Mouse (Mus musculus) hindbrain, embryonic 16.5 days (tissue): ENCODE data around the gene Cdr1. TPM values are rescaled to one million over a fixed set of nuclear protein-coding genes. Genes with fewer than 3 reads are reported as not detected.

Source experiments
- ATAC-seq: fragments of 200-750 bp; cut with Nextera tagmentation; 2 replicates; pipeline ENCODE4 v1.8.0; 2017; ENCODE audit warnings: moderate TSS enrichment, moderate library complexity
- H3K27ac ChIP-seq: fragments of 300-500 bp; sonication (generic); 2 replicates; pipeline ENCODE4 v1.5.1; 2014; ENCODE audit warnings: low read depth, mild to moderate bottlenecking, control low read depth, low read length, moderate library complexity
- H3K27me3 ChIP-seq: fragments of 300-500 bp; sonication (generic); replicated peaks from 2 replicates; pipeline ENCODE4 v1.6.1; 2014; ENCODE audit warnings: low read length; ENCODE audit not compliant: control insufficient read depth, insufficient read depth
- H3K36me3 ChIP-seq: fragments of 300-500 bp; sonication (generic); 2 replicates; pipeline ENCODE4 v1.6.1; 2014; ENCODE audit warnings: mild to moderate bottlenecking, low read length, moderate library complexity, mixed read lengths; ENCODE audit not compliant: control insufficient read depth, insufficient read depth
- H3K4me1 ChIP-seq: fragments of 300-500 bp; sonication (generic); 2 replicates; pipeline ENCODE4 v1.6.1; 2014; ENCODE audit warnings: low read depth, low read length; ENCODE audit not compliant: control insufficient read depth, insufficient read depth
- H3K4me2 ChIP-seq: fragments of 300-500 bp; sonication (generic); 2 replicates; pipeline ENCODE4 v1.6.1; 2014; ENCODE audit warnings: mild to moderate bottlenecking, low read length, control low read depth, moderate library complexity
- H3K4me3 ChIP-seq: fragments of 300-500 bp; sonication (generic); 2 replicates; pipeline ENCODE4 v1.5.1; 2014; ENCODE audit warnings: mild to moderate bottlenecking, low read length, control low read depth, moderate library complexity
- H3K9ac ChIP-seq: fragments of 300-500 bp; sonication (generic); 2 replicates; pipeline ENCODE4 v1.6.1; 2014; ENCODE audit warnings: low read depth, mild to moderate bottlenecking, control low read depth, low read length, moderate library complexity
- H3K9me3 ChIP-seq: fragments of 300-500 bp; sonication (generic); 2 replicates; pipeline ENCODE4 v1.6.1; 2014; ENCODE audit warnings: mild to moderate bottlenecking, low read length, moderate library complexity; ENCODE audit not compliant: control insufficient read depth
- WGBS: fragments of 180-500 bp; shearing (Covaris S2); extraction: QIAGEN DNeasy Blood & Tissue Kit; methylation state at CpG from one replicate; pipeline ENCODE4 v1.1.7; 2014; 5-methylcytosine and 5-hydroxymethylcytosine counted together
- polyA plus RNA-seq: library from polyadenylated mRNA; unstranded; fragments of >200 nt; fragmentation: Nextera tagmentation; extraction: Ambion mirVana; gene quantifications from 2 replicates; pipeline ENCODE4 v1.2.1, GENCODE M21; 2015

The Cdr1 gene
- not detected in 2 replicates for polyA plus RNA-seq

- no peaks in the 10 kb centered on the region for H3K27me3 ChIP-seq
- peaks cover 15% of the 10 kb centered on the region for H3K36me3 ChIP-seq
- H3K4me2 ChIP-seq = no peak within 1 kb of the TSS
- H3K27ac ChIP-seq = no peak within 1 kb of the TSS
- H3K9me3 ChIP-seq = peaks cover 19% of the 10 kb centered on the region
- 98% methylated on average over 6 of the region's 6 CpGs for WGBS
- H3K4me1 ChIP-seq = no peaks in the 10 kb centered on the region
- no peak within 1 kb of the TSS for H3K4me3 ChIP-seq
- no peak within 1 kb of the TSS for H3K9ac ChIP-seq
- ATAC-seq = no peak
These were observed at the start of gene Cdr1 for GRCm38 (mm10) chrX:61185458-61185857. TSS of gene Cdr1 (minus strand) at chrX:61185558.

- Histone ChIP-seq H3K27me3 (no peaks in the 10 kb centered on the region), H3K36me3 (peaks cover 15% of the 10 kb centered on the region), H3K4me3 (no peak overlapping the region), H3K4me1 (no peaks in the 10 kb centered on the region), H3K4me2 (no peak overlapping the region), H3K9me3 (peaks cover 19% of the 10 kb centered on the region), H3K27ac (no peak overlapping the region), H3K9ac (no peak overlapping the region)
- no peak for ATAC-seq
- WGBS = 93% methylated on average over 6 of the region's 6 CpGs
These were observed 511 bp upstream of the Cdr1 start for GRCm38 (mm10) chrX:61185869-61186268.

DNA sequence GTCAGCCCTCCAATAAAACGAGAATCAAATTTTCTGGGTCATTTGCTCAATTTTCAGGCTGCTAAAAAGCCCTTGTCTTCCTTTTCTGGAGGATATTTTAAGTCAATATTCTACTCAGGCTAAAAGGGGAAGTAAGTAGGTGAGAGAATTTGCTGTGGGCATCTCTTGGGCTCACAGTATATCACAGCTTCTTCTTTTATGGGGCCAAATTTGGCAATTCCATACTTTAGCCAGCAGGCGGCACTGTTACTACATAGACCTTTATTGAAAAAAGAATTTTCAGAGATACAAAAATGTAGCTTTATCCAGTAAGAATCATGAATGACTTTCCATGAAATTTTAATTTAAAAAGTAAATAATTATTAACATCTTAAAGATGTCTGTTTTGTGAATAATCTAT, 18.8 kb downstream of the Cdr1 start:
- H3K36me3 ChIP-seq = no peaks in the 10 kb centered on the region
- WGBS = 47% methylated on average over 2 of the region's 2 CpGs
- no peak overlapping the region for H3K4me3 ChIP-seq

GRCm38 (mm10) chrX:61161249-61161648, 24.1 kb downstream of the Cdr1 start:
- H3K4me3 ChIP-seq = no peak overlapping the region
- H3K9me3 ChIP-seq = no peaks in the 10 kb centered on the region
- no peaks in the 10 kb centered on the region for H3K36me3 ChIP-seq
- H3K9ac ChIP-seq = no peak overlapping the region
- no peaks in the 10 kb centered on the region for H3K27me3 ChIP-seq
- H3K27ac ChIP-seq = no peak overlapping the region
- ATAC-seq = no peak
- no peaks in the 10 kb centered on the region for H3K4me1 ChIP-seq
- no peak overlapping the region for H3K4me2 ChIP-seq
- 58% methylated on average over 2 of the region's 2 CpGs for WGBS

More for the DNA sequence above, 18.8 kb downstream of the Cdr1 start:
- no peak for ATAC-seq
- Histone ChIP-seq H3K27me3 (no peaks in the 10 kb centered on the region), H3K9ac (no peak overlapping the region), H3K27ac (no peak overlapping the region), H3K4me2 (no peak overlapping the region), H3K4me1 (no peaks in the 10 kb centered on the region), H3K9me3 (no peaks in the 10 kb centered on the region)

GRCm38 (mm10) chrX:61154657-61155256, 30.6 kb downstream of the Cdr1 start:
- no peak overlapping the region for H3K9ac ChIP-seq
- no peak for ATAC-seq
- H3K36me3 ChIP-seq = no peaks in the 10 kb centered on the region
- 71% methylated on average over 1 of the region's 1 CpGs for WGBS
- no peaks in the 10 kb centered on the region for H3K4me1 ChIP-seq
- H3K27me3 ChIP-seq = no peaks in the 10 kb centered on the region
- H3K27ac ChIP-seq = no peak overlapping the region
- no peak overlapping the region for H3K4me3 ChIP-seq
- H3K4me2 ChIP-seq = no peak overlapping the region
- no peaks in the 10 kb centered on the region for H3K9me3 ChIP-seq

- H3K36me3 ChIP-seq = no peaks in the 10 kb centered on the region
- no peaks in the 10 kb centered on the region for H3K4me1 ChIP-seq
- H3K4me3 ChIP-seq = no peak overlapping the region
- H3K9ac ChIP-seq = no peak overlapping the region
- no peak overlapping the region for H3K27ac ChIP-seq
- no peaks in the 10 kb centered on the region for H3K27me3 ChIP-seq
- ATAC-seq = no peak
- H3K4me2 ChIP-seq = no peak overlapping the region
- WGBS = 65% methylated on average over 3 of the region's 3 CpGs
- no peaks in the 10 kb centered on the region for H3K9me3 ChIP-seq
These were observed 31.1 kb downstream of the Cdr1 start for GRCm38 (mm10) chrX:61154246-61154645.

DNA sequence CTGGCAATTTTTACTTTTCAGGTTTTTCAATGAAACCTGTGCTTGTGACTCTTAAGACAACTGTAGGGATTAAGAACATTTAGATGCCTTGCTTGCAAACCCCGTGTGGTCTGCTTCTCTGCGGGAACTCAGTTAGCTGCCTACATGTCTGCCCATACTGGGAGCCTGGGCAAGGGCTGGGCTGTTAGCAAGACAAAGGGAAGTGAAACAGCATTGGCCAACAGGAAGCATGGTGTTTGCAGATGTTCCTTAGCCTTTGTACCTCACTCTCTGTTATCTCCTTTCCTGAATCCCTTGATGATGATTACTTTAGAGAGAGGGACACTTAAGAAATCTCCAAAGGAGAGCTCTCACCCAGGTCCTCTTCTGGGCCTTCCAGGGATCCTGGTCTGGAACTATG, 38.8 kb downstream of the Cdr1 start:
- WGBS = 15% methylated on average over 2 of the region's 2 CpGs
- Histone ChIP-seq H3K4me2 (no peak overlapping the region), H3K27ac (no peak overlapping the region), H3K4me1 (no peaks in the 10 kb centered on the region), H3K9ac (no peak overlapping the region), H3K4me3 (no peak overlapping the region), H3K9me3 (no peaks in the 10 kb centered on the region), H3K27me3 (no peaks in the 10 kb centered on the region), H3K36me3 (no peaks in the 10 kb centered on the region)
- no peak for ATAC-seq

DNA sequence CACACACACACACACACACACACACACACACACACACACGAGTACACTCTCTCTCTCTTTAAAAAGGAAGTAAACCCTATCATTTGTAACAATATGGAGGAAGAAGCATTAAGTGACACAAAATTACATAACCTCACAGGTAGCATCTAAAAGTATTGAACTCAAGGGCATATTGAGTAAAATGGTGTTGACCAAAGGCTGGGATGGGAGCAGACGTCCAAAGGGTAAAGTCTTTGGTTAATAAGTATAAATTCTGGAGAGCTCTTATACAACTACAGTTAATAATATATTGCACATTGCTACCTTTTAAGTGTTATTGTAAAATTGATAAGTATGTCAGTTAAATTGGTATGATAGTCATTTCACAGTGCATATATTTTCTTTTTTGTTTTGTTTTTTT, 39.9 kb downstream of the Cdr1 start:
- no peaks in the 10 kb centered on the region for H3K4me1 ChIP-seq
- H3K9ac ChIP-seq = no peak overlapping the region
- no peak overlapping the region for H3K4me3 ChIP-seq
- H3K27ac ChIP-seq = no peak overlapping the region
- no peaks in the 10 kb centered on the region for H3K36me3 ChIP-seq
- H3K9me3 ChIP-seq = no peaks in the 10 kb centered on the region
- no peak for ATAC-seq
- no peak overlapping the region for H3K4me2 ChIP-seq
- no peaks in the 10 kb centered on the region for H3K27me3 ChIP-seq
- WGBS = 75% methylated on average over 2 of the region's 2 CpGs

DNA sequence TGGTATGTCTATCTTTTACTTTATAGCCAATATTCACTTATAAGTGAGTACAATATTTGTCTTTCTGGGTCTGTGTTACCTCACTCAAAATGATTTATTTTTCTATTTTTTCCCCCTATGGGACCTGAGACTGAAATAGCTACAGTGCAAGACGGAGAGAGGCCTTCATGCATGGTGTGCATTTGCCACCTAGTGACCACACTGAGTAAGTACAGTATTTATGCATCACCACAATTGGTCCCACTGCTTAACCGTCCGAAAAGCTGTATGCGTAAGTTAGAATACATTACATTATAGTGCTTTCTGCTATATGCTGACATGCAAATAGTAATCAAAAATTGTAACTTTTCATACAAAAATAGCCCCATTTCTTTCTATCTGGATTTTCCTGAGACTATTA, 50.8 kb downstream of the Cdr1 start:
- Histone ChIP-seq H3K9ac (no peak overlapping the region), H3K27ac (no peak overlapping the region), H3K9me3 (no peaks in the 10 kb centered on the region), H3K36me3 (no peaks in the 10 kb centered on the region), H3K4me3 (no peak overlapping the region), H3K4me2 (no peak overlapping the region), H3K4me1 (no peaks in the 10 kb centered on the region), H3K27me3 (no peaks in the 10 kb centered on the region)
- 65% methylated on average over 4 of the region's 4 CpGs for WGBS
- ATAC-seq = no peak
